Mouse (Mus musculus): ENCODE results near the gene Fntb. TPM values are rescaled to one million over a fixed set of nuclear protein-coding genes. Genes with fewer than 3 reads are reported as not detected.

Fntb gene
- polyA plus RNA-seq, 1 experiment from 2014 or later = 26.0 TPM

DNA sequence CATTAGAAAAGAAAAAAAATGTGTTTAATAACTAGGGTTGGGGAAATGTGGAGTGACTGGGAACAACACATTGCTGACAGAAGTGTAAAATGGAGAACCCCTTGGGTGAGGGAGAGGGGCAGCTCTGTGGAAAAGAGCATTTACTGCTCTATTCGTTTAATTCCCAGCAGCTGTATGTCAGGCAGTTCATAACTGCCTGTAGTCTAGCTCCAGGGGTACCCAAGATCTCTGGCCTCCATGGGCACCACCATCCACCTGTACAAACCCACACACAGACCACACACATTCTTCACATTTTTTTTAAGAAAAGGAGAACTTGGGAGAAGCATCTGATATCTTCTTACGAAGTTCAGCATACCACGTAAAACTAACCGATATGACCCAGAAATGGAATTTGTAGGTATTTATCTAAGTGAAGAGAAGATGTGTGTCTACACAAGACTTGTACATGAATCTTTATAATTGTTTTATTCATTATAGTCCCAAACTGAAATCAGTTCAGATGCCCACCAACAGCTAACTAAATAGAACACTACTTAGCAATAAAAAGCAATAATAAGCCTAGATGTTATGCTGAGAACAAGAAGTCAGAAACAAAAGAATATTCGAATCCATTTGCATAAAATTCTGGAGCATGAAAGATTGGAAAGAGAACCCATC is 5.6 kb downstream of the Fntb start:
- WGBS = 86% methylated on average over 5 of the region's 5 CpGs
- no peaks in the 10 kb centered on the region for H3K9me3 ChIP-seq (replicated peaks; ENCODE audit: control insufficient read depth, low read length)
- no peak overlapping the region for H3K9ac ChIP-seq (ENCODE audit: low read length)

DNA sequence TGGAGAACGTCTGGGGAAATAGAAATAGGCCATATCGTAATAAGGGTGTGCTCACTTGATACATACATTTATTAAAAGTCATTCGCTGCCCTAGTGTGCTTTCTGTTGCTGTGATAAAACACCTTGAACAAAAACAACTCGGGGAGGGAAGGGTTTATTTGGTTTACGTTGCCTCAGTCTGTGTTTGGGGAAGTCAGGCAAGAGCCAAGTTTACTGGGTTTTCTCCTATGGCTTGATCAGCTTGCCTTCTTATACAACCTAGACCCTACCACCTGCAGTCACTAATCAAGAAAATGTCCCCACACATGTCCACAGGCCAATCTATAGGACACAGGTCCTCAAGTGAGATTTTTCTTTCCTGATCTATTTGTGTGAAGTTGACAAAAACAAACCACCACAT is 6.2 kb downstream of the Fntb start:
- no peak overlapping the region for H3K27ac ChIP-seq (ENCODE audit: low read length)
- no peak overlapping the region for H3K4me2 ChIP-seq (ENCODE audit: low read depth, low read length)
- no peak overlapping the region for H3K9ac ChIP-seq (ENCODE audit: low read length)
- peaks cover 3% of the 10 kb centered on the region for H3K36me3 ChIP-seq (ENCODE audit: control insufficient read depth, insufficient read depth)
- WGBS = 92% methylated on average over 5 of the region's 5 CpGs
- no peaks in the 10 kb centered on the region for H3K27me3 ChIP-seq (ENCODE audit: control insufficient read depth, insufficient read depth, low read length)
- no peak overlapping the region for H3K4me3 ChIP-seq (ENCODE audit: low read length)
- peaks cover 4% of the 10 kb centered on the region for H3K4me1 ChIP-seq (ENCODE audit: control insufficient read depth, insufficient read depth, low read length)
- no peak for ATAC-seq (replicated peaks; ENCODE audit: extremely low read depth, insufficient read depth, low FRiP score)
- no peaks in the 10 kb centered on the region for H3K9me3 ChIP-seq (replicated peaks; ENCODE audit: control insufficient read depth, low read length)

More for the DNA sequence above, 5.6 kb downstream of the Fntb start:
- Histone ChIP-seq H3K4me2 (ENCODE audit: low read depth, low read length) (no peak overlapping the region), H3K36me3 (ENCODE audit: control insufficient read depth, insufficient read depth) (no peaks in the 10 kb centered on the region), H3K4me1 (ENCODE audit: control insufficient read depth, insufficient read depth, low read length) (peaks cover 10% of the 10 kb centered on the region), H3K4me3 (ENCODE audit: low read length) (no peak overlapping the region), H3K27ac (ENCODE audit: low read length) (no peak overlapping the region), H3K27me3 (ENCODE audit: control insufficient read depth, insufficient read depth, low read length) (no peaks in the 10 kb centered on the region)
- no peak for ATAC-seq (replicated peaks; ENCODE audit: extremely low read depth, insufficient read depth, low FRiP score)

DNA sequence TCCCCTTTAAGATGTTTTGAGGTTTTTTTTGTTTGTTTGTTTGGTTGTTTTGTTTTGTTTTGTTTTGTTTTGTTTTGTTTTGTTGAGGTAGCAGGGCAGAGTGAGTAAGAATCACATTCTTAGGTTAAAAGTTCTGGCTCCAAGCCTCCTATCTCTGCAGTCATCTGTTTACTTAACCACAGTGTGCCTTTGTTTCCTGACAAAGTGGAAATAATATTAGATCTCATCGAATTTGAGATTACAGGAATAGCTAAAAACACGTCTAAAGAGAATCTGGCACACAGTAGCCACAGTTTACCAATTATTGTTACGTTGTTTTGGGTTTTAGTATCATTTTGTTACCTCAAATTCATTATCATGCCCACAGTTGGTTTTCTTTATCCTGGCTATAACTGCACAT is 9.3 kb downstream of the Fntb start:
- peaks cover 9% of the 10 kb centered on the region for H3K36me3 ChIP-seq (ENCODE audit: control insufficient read depth, insufficient read depth)
- no peak overlapping the region for H3K9ac ChIP-seq (ENCODE audit: low read length)
- 0 out of 2 replicates have a peak overlapping the region, but pooled peaks have one; percentile 32 for H3K27ac ChIP-seq (ENCODE audit: low read length)
- ATAC-seq (replicated peaks; ENCODE audit: extremely low read depth, insufficient read depth, low FRiP score) = no peak
- no peak overlapping the region for H3K4me3 ChIP-seq (ENCODE audit: low read length)
- H3K4me2 ChIP-seq (ENCODE audit: low read depth, low read length) = no peak overlapping the region
- H3K4me1 ChIP-seq (ENCODE audit: control insufficient read depth, insufficient read depth, low read length) = peaks cover 4% of the 10 kb centered on the region; the same call in 1 of the 2 replicates
- H3K27me3 ChIP-seq (ENCODE audit: control insufficient read depth, insufficient read depth, low read length) = no peaks in the 10 kb centered on the region
- WGBS = 62% methylated on average over 3 of the region's 3 CpGs
- 0 out of 2 replicates have a peak, but pooled peaks cover 3% of the 10 kb centered on the region for H3K9me3 ChIP-seq (replicated peaks; ENCODE audit: control insufficient read depth, low read length)

- no peak overlapping the region for H3K9ac ChIP-seq (ENCODE audit: low read length)
- 0 out of 2 replicates have a peak overlapping the region, but pooled peaks have one; percentile 32 for H3K27ac ChIP-seq (ENCODE audit: low read length)
- no peaks in the 10 kb centered on the region for H3K27me3 ChIP-seq (ENCODE audit: control insufficient read depth, insufficient read depth, low read length)
- H3K4me2 ChIP-seq (ENCODE audit: low read depth, low read length) = no peak overlapping the region
- H3K4me1 ChIP-seq (ENCODE audit: control insufficient read depth, insufficient read depth, low read length) = peaks cover 4% of the 10 kb centered on the region; the same call in 1 of the 2 replicates
- ATAC-seq (replicated peaks; ENCODE audit: extremely low read depth, insufficient read depth, low FRiP score) = no peak
- WGBS = 48% methylated on average over 4 of the region's 4 CpGs
- H3K9me3 ChIP-seq (replicated peaks; ENCODE audit: control insufficient read depth, low read length) = 0 out of 2 replicates have a peak, but pooled peaks cover 3% of the 10 kb centered on the region
- H3K36me3 ChIP-seq (ENCODE audit: control insufficient read depth, insufficient read depth) = peaks cover 9% of the 10 kb centered on the region
- no peak overlapping the region for H3K4me3 ChIP-seq (ENCODE audit: low read length)
Observed at GRCm38 (mm10) chr12:76775132-76775531, 9.7 kb downstream of the Fntb start.

GRCm38 (mm10) chr12:76776898-76777297 is 11.5 kb downstream of the Fntb start:
- Histone ChIP-seq H3K9me3 (replicated peaks; ENCODE audit: control insufficient read depth, low read length) (0 out of 2 replicates have a peak, but pooled peaks cover 3% of the 10 kb centered on the region), H3K4me2 (ENCODE audit: low read depth, low read length) (no peak overlapping the region), H3K9ac (ENCODE audit: low read length) (no peak overlapping the region), H3K27me3 (ENCODE audit: control insufficient read depth, insufficient read depth, low read length) (no peaks in the 10 kb centered on the region), H3K36me3 (ENCODE audit: control insufficient read depth, insufficient read depth) (peaks cover 9% of the 10 kb centered on the region), H3K27ac (ENCODE audit: low read length) (no peak overlapping the region), H3K4me1 (ENCODE audit: control insufficient read depth, insufficient read depth, low read length) (peaks cover 4% of the 10 kb centered on the region; the same call in 1 of the 2 replicates), H3K4me3 (ENCODE audit: low read length) (no peak overlapping the region)
- no peak for ATAC-seq (replicated peaks; ENCODE audit: extremely low read depth, insufficient read depth, low FRiP score)
- WGBS = 52% methylated on average over 5 of the region's 5 CpGs

DNA sequence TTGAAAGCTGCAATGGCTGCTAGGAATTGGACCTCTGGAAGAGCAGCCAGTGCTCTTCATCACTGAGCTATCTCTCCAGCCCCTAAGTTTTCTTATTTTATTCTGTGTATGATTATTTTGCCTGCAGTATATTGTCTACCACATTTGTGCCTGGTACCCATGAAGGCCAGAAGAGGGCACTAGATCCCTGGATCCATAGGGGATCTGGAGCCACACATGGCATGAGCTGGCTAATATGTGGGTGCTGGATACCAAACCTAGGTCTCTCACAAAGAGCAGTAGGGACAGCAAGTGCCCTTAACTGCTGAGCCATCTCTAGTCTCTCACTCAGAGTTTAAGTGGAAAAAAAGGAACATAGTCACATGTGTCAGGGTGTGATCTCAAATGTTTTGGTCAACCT is 12.5 kb downstream of the Fntb start:
- Histone ChIP-seq H3K4me2 (ENCODE audit: low read depth, low read length) (no peak overlapping the region), H3K9me3 (replicated peaks; ENCODE audit: control insufficient read depth, low read length) (0 out of 2 replicates have a peak, but pooled peaks cover 3% of the 10 kb centered on the region), H3K27ac (ENCODE audit: low read length) (no peak overlapping the region), H3K36me3 (ENCODE audit: control insufficient read depth, insufficient read depth) (peaks cover 9% of the 10 kb centered on the region), H3K27me3 (ENCODE audit: control insufficient read depth, insufficient read depth, low read length) (no peaks in the 10 kb centered on the region), H3K9ac (ENCODE audit: low read length) (no peak overlapping the region), H3K4me1 (ENCODE audit: control insufficient read depth, insufficient read depth, low read length) (peaks cover 7% of the 10 kb centered on the region; the same call in 1 of the 2 replicates), H3K4me3 (ENCODE audit: low read length) (no peak overlapping the region)
- no peak for ATAC-seq (replicated peaks; ENCODE audit: extremely low read depth, insufficient read depth, low FRiP score)

- Histone ChIP-seq H3K27ac (ENCODE audit: low read length) (no peak overlapping the region), H3K9me3 (replicated peaks; ENCODE audit: control insufficient read depth, low read length) (0 out of 2 replicates have a peak, but pooled peaks cover 3% of the 10 kb centered on the region), H3K36me3 (ENCODE audit: control insufficient read depth, insufficient read depth) (peaks cover 9% of the 10 kb centered on the region), H3K9ac (ENCODE audit: low read length) (no peak overlapping the region), H3K4me1 (ENCODE audit: control insufficient read depth, insufficient read depth, low read length) (peaks cover 7% of the 10 kb centered on the region; the same call in 1 of the 2 replicates), H3K4me3 (ENCODE audit: low read length) (no peak overlapping the region), H3K27me3 (ENCODE audit: control insufficient read depth, insufficient read depth, low read length) (no peaks in the 10 kb centered on the region), H3K4me2 (ENCODE audit: low read depth, low read length) (no peak overlapping the region)
- ATAC-seq (replicated peaks; ENCODE audit: extremely low read depth, insufficient read depth, low FRiP score) = no peak
- 84% methylated on average over 10 of the region's 10 CpGs for WGBS
Observed at GRCm38 (mm10) chr12:76778305-76779083, 13.1 kb downstream of the Fntb start.

DNA sequence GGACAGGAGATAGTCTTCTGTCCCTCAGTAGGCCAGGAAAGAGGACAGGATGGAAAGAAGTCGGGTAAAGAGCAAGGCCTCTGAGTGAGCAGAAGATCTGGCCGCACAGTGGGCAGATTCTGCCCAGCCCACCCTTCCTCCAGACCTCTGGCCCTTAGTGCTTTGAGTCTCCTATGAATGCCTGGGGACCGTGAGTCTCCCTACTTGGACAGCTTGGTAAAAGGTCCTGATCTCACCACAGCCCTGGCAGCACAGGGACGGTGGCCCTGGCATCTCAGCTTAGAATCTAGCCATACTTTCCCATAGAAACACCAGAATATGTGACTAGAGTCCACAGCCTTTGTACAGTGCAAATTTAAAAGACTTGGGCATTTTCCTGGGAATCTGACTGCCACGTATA is 14.6 kb downstream of the Fntb start:
- ATAC-seq (replicated peaks; ENCODE audit: extremely low read depth, insufficient read depth, low FRiP score) = no peak
- Histone ChIP-seq H3K27ac (ENCODE audit: low read length) (no peak overlapping the region), H3K9ac (ENCODE audit: low read length) (no peak overlapping the region), H3K4me2 (ENCODE audit: low read depth, low read length) (no peak overlapping the region), H3K9me3 (replicated peaks; ENCODE audit: control insufficient read depth, low read length) (0 out of 2 replicates have a peak, but pooled peaks cover 3% of the 10 kb centered on the region), H3K4me3 (ENCODE audit: low read length) (no peak overlapping the region), H3K27me3 (ENCODE audit: control insufficient read depth, insufficient read depth, low read length) (no peaks in the 10 kb centered on the region), H3K4me1 (ENCODE audit: control insufficient read depth, insufficient read depth, low read length) (peaks cover 15% of the 10 kb centered on the region), H3K36me3 (ENCODE audit: control insufficient read depth, insufficient read depth) (peaks cover 9% of the 10 kb centered on the region)
- WGBS = 93% methylated on average over 5 of the region's 5 CpGs

All from heart, embryonic 16.5 days (tissue).